Comparison of ENCODE assay signal across 12 mouse cellular contexts in genomic region chr10:108291688-108292471, GRCm38 (mm10). TPM values are rescaled to one million over a fixed set of nuclear protein-coding genes. Genes with fewer than 3 reads are reported as not detected.
"Had no signal": no experiment of that assay in that cellular context is flagged by ENCODE, and none has a peak within 500 bp of the region (broad histone marks: within the 10 kb centered on the region; RNA-seq: fewer than 3 reads in every experiment).

No protein-coding gene starts in this region.

- H3K4me2 ChIP-seq: limb, embryonic 13.5 days; neural tube, embryonic 12.5 days had no signal

- H3K27me3 ChIP-seq: limb, embryonic 13.5 days; neural tube, embryonic 12.5 days had no signal

- H3K27ac ChIP-seq: limb, embryonic 13.5 days; liver, embryonic 14.5 days; midbrain, embryonic 10.5 days; neural tube, embryonic 12.5 days; stomach, postnatal 0 days had no signal

- H3K36me3 ChIP-seq: limb, embryonic 13.5 days; midbrain, embryonic 10.5 days; neural tube, embryonic 12.5 days had no signal

- H3K9ac ChIP-seq: limb, embryonic 13.5 days; liver, embryonic 14.5 days; neural tube, embryonic 12.5 days had no signal

- H3K9me3 ChIP-seq: limb, embryonic 13.5 days; midbrain, embryonic 10.5 days; neural tube, embryonic 12.5 days had no signal

- DNase-seq: kidney, postnatal 10 days; kidney, postnatal 4 days; left cerebral cortex, postnatal 4 days; lung, adult 18-20 months; midbrain, embryonic 14.5 days; thymus, postnatal 4 days had no signal

- H3K4me1 ChIP-seq: limb, embryonic 13.5 days; neural tube, embryonic 12.5 days had no signal

- H3K4me3 ChIP-seq: limb, embryonic 13.5 days; midbrain, embryonic 10.5 days; neural tube, embryonic 12.5 days had no signal

RNA-seq across cellular contexts. Expression of gene Pawr, which starts 40.0 kb away (rescaled TPM):
- total RNA-seq: neutrophil, adult 5-6 weeks had no signal
